Mouse (Mus musculus) limb, embryonic 13.5 days (tissue): ENCODE data around the gene Etnk1. TPM values are rescaled to one million over a fixed set of nuclear protein-coding genes. Genes with fewer than 3 reads are reported as not detected.

Source experiments
- ATAC-seq: fragments of 200-750 bp; cut with Nextera tagmentation; 2 replicates; pipeline ENCODE4 v1.8.0; 2017; ENCODE audit warnings: low read depth, moderate number of reproducible peaks, moderate TSS enrichment; ENCODE audit not compliant: low FRiP score
- H3K27ac ChIP-seq: fragments of 300-500 bp; sonication (generic); 2 replicates; pipeline ENCODE4 v1.5.1; 2015; ENCODE audit warnings: inconsistent platforms, mild to moderate bottlenecking, moderate library complexity
- H3K27me3 ChIP-seq: fragments of 300-500 bp; sonication (generic); 2 replicates; pipeline ENCODE4 v1.6.1; 2015; ENCODE audit warnings: mild to moderate bottlenecking, inconsistent platforms
- H3K36me3 ChIP-seq: fragments of 300-500 bp; sonication (generic); 2 replicates; pipeline ENCODE4 v1.6.1; 2015; ENCODE audit warnings: inconsistent platforms, mild to moderate bottlenecking, moderate library complexity
- H3K4me1 ChIP-seq: fragments of 300-500 bp; sonication (generic); 2 replicates; pipeline ENCODE4 v1.6.1; 2015; ENCODE audit warnings: inconsistent platforms
- H3K4me2 ChIP-seq: fragments of 300-500 bp; sonication (generic); replicated peaks from 2 replicates; pipeline ENCODE4 v1.6.1; 2015; ENCODE audit warnings: inconsistent platforms, mild to moderate bottlenecking, moderate library complexity
- H3K4me3 ChIP-seq: fragments of 300-500 bp; sonication (generic); 2 replicates; pipeline ENCODE4 v1.5.1; 2015; ENCODE audit warnings: moderate library complexity, mild to moderate bottlenecking, inconsistent platforms
- H3K9ac ChIP-seq: fragments of 300-500 bp; sonication (generic); 2 replicates; pipeline ENCODE4 v1.6.1; 2015; ENCODE audit warnings: mild to moderate bottlenecking, inconsistent platforms
- H3K9me3 ChIP-seq: fragments of 300-500 bp; sonication (generic); 2 replicates; pipeline ENCODE4 v1.6.1; 2016; ENCODE audit warnings: inconsistent platforms
- WGBS: fragments of 180-500 bp; shearing (Covaris S2); methylation state at CpG from one replicate; pipeline ENCODE4 v1.1.7; 2015; 5-methylcytosine and 5-hydroxymethylcytosine counted together
- polyA plus RNA-seq: library from polyadenylated mRNA; unstranded; fragments of >200 nt; fragmentation: Nextera tagmentation; extraction: Ambion mirVana; gene quantifications from 2 replicates; pipeline ENCODE4 v1.2.1, GENCODE M21; 2015

The Etnk1 gene
- polyA plus RNA-seq, 1 experiment from 2014 or later, result 19.4 TPM

- H3K9me3 ChIP-seq, result no peaks in the 10 kb centered on the region
- 92% methylated on average over 13 of the region's 13 CpGs for WGBS
- H3K9ac ChIP-seq, result no peak overlapping the region
- H3K4me3 ChIP-seq, result no peak overlapping the region
- peaks cover 15% of the 10 kb centered on the region for H3K4me1 ChIP-seq
- no peaks in the 10 kb centered on the region for H3K27me3 ChIP-seq
- peaks cover 63% of the 10 kb centered on the region for H3K36me3 ChIP-seq
- ATAC-seq, result no peak
- H3K27ac ChIP-seq, result no peak overlapping the region
- H3K4me2 ChIP-seq, result no peak overlapping the region
Observed at GRCm38 (mm10) chr6:143197053-143197452, 30.0 kb downstream of the Etnk1 start.

GRCm38 (mm10) chr6:143198421-143198820 is 31.4 kb downstream of the Etnk1 start:
- H3K4me1 ChIP-seq, result peaks cover 7% of the 10 kb centered on the region
- no peak overlapping the region for H3K9ac ChIP-seq
- ATAC-seq, result no peak
- no peaks in the 10 kb centered on the region for H3K27me3 ChIP-seq
- H3K27ac ChIP-seq, result no peak overlapping the region
- no peak overlapping the region for H3K4me3 ChIP-seq
- H3K4me2 ChIP-seq, result no peak overlapping the region
- whole genome bisulfite sequencing, result 92% methylated on average over 7 of the region's 7 CpGs
- H3K36me3 ChIP-seq, result peaks cover 69% of the 10 kb centered on the region
- no peaks in the 10 kb centered on the region for H3K9me3 ChIP-seq

- Histone ChIP-seq H3K9ac (no peak overlapping the region), H3K4me2 (no peak overlapping the region), H3K36me3 (peaks cover 56% of the 10 kb centered on the region), H3K4me1 (no peaks in the 10 kb centered on the region), H3K27me3 (no peaks in the 10 kb centered on the region), H3K27ac (no peak overlapping the region), H3K4me3 (no peak overlapping the region), H3K9me3 (no peaks in the 10 kb centered on the region)
- no peak for ATAC-seq
- WGBS, result 90% methylated on average over 15 of the region's 15 CpGs
Observed at GRCm38 (mm10) chr6:143203097-143203496, 36.1 kb downstream of the Etnk1 start.

GRCm38 (mm10) chr6:143208880-143209279 is 41.9 kb downstream of the Etnk1 start:
- 96% methylated on average over 3 of the region's 3 CpGs for WGBS

GRCm38 (mm10) chr6:143212766-143213165 is 45.7 kb downstream of the Etnk1 start:
- WGBS, result 81% methylated on average over 6 of the region's 6 CpGs

More at GRCm38 (mm10) chr6:143208880-143209279, 41.9 kb downstream of the Etnk1 start:
- Histone ChIP-seq H3K9me3 (peaks cover 18% of the 10 kb centered on the region), H3K4me1 (no peaks in the 10 kb centered on the region), H3K4me3 (no peak overlapping the region), H3K9ac (no peak overlapping the region), H3K36me3 (peaks cover 47% of the 10 kb centered on the region), H3K4me2 (no peak overlapping the region), H3K27ac (no peak overlapping the region), H3K27me3 (no peaks in the 10 kb centered on the region)
- ATAC-seq, result no peak

GRCm38 (mm10) chr6:143213461-143213860 is 46.4 kb downstream of the Etnk1 start:
- Histone ChIP-seq H3K36me3 (peaks cover 42% of the 10 kb centered on the region), H3K4me3 (no peak overlapping the region), H3K9ac (no peak overlapping the region), H3K9me3 (peaks cover 32% of the 10 kb centered on the region), H3K27ac (no peak overlapping the region), H3K4me1 (peaks cover 8% of the 10 kb centered on the region), H3K27me3 (no peaks in the 10 kb centered on the region), H3K4me2 (no peak overlapping the region)
- no peak for ATAC-seq
- WGBS, result 91% methylated on average over 6 of the region's 6 CpGs

More at GRCm38 (mm10) chr6:143212766-143213165, 45.7 kb downstream of the Etnk1 start:
- peaks cover 32% of the 10 kb centered on the region for H3K9me3 ChIP-seq
- no peak overlapping the region for H3K4me3 ChIP-seq
- no peak overlapping the region for H3K4me2 ChIP-seq
- peaks cover 8% of the 10 kb centered on the region for H3K4me1 ChIP-seq
- ATAC-seq, result no peak
- H3K27me3 ChIP-seq, result no peaks in the 10 kb centered on the region
- no peak overlapping the region for H3K9ac ChIP-seq
- H3K36me3 ChIP-seq, result peaks cover 43% of the 10 kb centered on the region
- no peak overlapping the region for H3K27ac ChIP-seq

GRCm38 (mm10) chr6:143216221-143216620 is 49.2 kb downstream of the Etnk1 start:
- WGBS, result 58% methylated on average over 11 of the region's 11 CpGs

GRCm38 (mm10) chr6:143219347-143219746 is 52.3 kb downstream of the Etnk1 start:
- no peak overlapping the region for H3K27ac ChIP-seq
- peaks cover 11% of the 10 kb centered on the region for H3K4me1 ChIP-seq
- no peak overlapping the region for H3K9ac ChIP-seq
- H3K9me3 ChIP-seq, result peaks cover 10% of the 10 kb centered on the region; the same call in 1 of the 2 replicates
- no peak overlapping the region for H3K4me2 ChIP-seq
- peaks cover 9% of the 10 kb centered on the region; the same call in 1 of the 2 replicates for H3K36me3 ChIP-seq
- 0 out of 2 replicates have a peak, but pooled peaks cover 6% of the 10 kb centered on the region for H3K27me3 ChIP-seq
- no peak overlapping the region for H3K4me3 ChIP-seq
- WGBS, result 2% methylated on average over 5 of the region's 5 CpGs
- 0 out of 2 replicates have a peak, but pooled peaks have one; percentile 54 for ATAC-seq

More at GRCm38 (mm10) chr6:143216221-143216620, 49.2 kb downstream of the Etnk1 start:
- peaks cover 11% of the 10 kb centered on the region for H3K4me1 ChIP-seq
- no peak overlapping the region for H3K4me3 ChIP-seq
- H3K36me3 ChIP-seq, result peaks cover 25% of the 10 kb centered on the region
- no peak overlapping the region for H3K9ac ChIP-seq
- H3K27me3 ChIP-seq, result no peaks in the 10 kb centered on the region
- H3K4me2 ChIP-seq, result no peak overlapping the region
- peaks cover 26% of the 10 kb centered on the region for H3K9me3 ChIP-seq
- H3K27ac ChIP-seq, result no peak overlapping the region
- ATAC-seq, result no peak

- 0 out of 2 replicates have a peak, but pooled peaks cover 6% of the 10 kb centered on the region for H3K27me3 ChIP-seq
- H3K27ac ChIP-seq, result no peak overlapping the region
- no peak overlapping the region for H3K9ac ChIP-seq
- WGBS, result 91% methylated on average over 8 of the region's 8 CpGs
- no peak for ATAC-seq
- H3K36me3 ChIP-seq, result no peaks in the 10 kb centered on the region
- H3K4me3 ChIP-seq, result no peak overlapping the region
- peaks cover 6% of the 10 kb centered on the region for H3K4me1 ChIP-seq
- H3K9me3 ChIP-seq, result no peaks in the 10 kb centered on the region
- no peak overlapping the region for H3K4me2 ChIP-seq
Observed at GRCm38 (mm10) chr6:143221245-143221644, 54.2 kb downstream of the Etnk1 start.

GRCm38 (mm10) chr6:143224057-143224456 is 57.0 kb downstream of the Etnk1 start:
- WGBS, result 52% methylated on average over 11 of the region's 11 CpGs
- H3K27me3 ChIP-seq, result 0 out of 2 replicates have a peak, but pooled peaks cover 6% of the 10 kb centered on the region
- no peak for ATAC-seq
- H3K36me3 ChIP-seq, result no peaks in the 10 kb centered on the region
- no peak overlapping the region for H3K9ac ChIP-seq
- no peak overlapping the region for H3K4me3 ChIP-seq
- no peaks in the 10 kb centered on the region for H3K9me3 ChIP-seq
- H3K4me1 ChIP-seq, result peaks cover 3% of the 10 kb centered on the region; the same call in 1 of the 2 replicates
- H3K27ac ChIP-seq, result no peak overlapping the region
- H3K4me2 ChIP-seq, result no peak overlapping the region

GRCm38 (mm10) chr6:143224885-143225284 is 57.9 kb downstream of the Etnk1 start:
- Histone ChIP-seq H3K36me3 (no peaks in the 10 kb centered on the region), H3K27ac (no peak overlapping the region), H3K9me3 (no peaks in the 10 kb centered on the region), H3K4me1 (peaks cover 3% of the 10 kb centered on the region; the same call in 1 of the 2 replicates), H3K9ac (no peak overlapping the region), H3K4me3 (no peak overlapping the region), H3K4me2 (no peak overlapping the region), H3K27me3 (0 out of 2 replicates have a peak, but pooled peaks cover 6% of the 10 kb centered on the region)
- no peak for ATAC-seq
- WGBS, result 70% methylated on average over 6 of the region's 6 CpGs

- Histone ChIP-seq H3K27me3 (0 out of 2 replicates have a peak, but pooled peaks cover 5% of the 10 kb centered on the region), H3K36me3 (no peaks in the 10 kb centered on the region), H3K9me3 (no peaks in the 10 kb centered on the region), H3K4me3 (no peak overlapping the region), H3K4me2 (no peak overlapping the region), H3K27ac (no peak overlapping the region), H3K4me1 (no peaks in the 10 kb centered on the region), H3K9ac (no peak overlapping the region)
- WGBS, result 85% methylated on average over 5 of the region's 5 CpGs
- ATAC-seq, result no peak
Observed at GRCm38 (mm10) chr6:143228696-143229095, 61.7 kb downstream of the Etnk1 start.

GRCm38 (mm10) chr6:143229906-143230305 is 62.9 kb downstream of the Etnk1 start:
- no peak for ATAC-seq
- Histone ChIP-seq H3K9ac (no peak overlapping the region), H3K27me3 (no peaks in the 10 kb centered on the region), H3K9me3 (no peaks in the 10 kb centered on the region), H3K36me3 (no peaks in the 10 kb centered on the region), H3K4me2 (no peak overlapping the region), H3K27ac (no peak overlapping the region), H3K4me1 (no peaks in the 10 kb centered on the region), H3K4me3 (no peak overlapping the region)
- 77% methylated on average over 8 of the region's 8 CpGs for WGBS
